Mouse (Mus musculus) embryonic facial prominence, embryonic 15.5 days (tissue): Measurements from ENCODE around the gene Gm49425. TPM values are rescaled to one million over a fixed set of nuclear protein-coding genes. Genes with fewer than 3 reads are reported as not detected.
A peak's percentile ranks its signal among the peaks of the same experiment; 100 is the strongest.

Source experiments
- ATAC-seq: fragments of 200-750 bp; cut with Nextera tagmentation; 2 replicates; pipeline ENCODE4 v1.8.0; 2017; ENCODE audit warnings: low read depth, moderate TSS enrichment; ENCODE audit not compliant: insufficient number of reproducible peaks, low FRiP score, low TSS enrichment
- H3K27ac ChIP-seq: fragments of 300-500 bp; sonication (generic); replicated peaks from 2 replicates; pipeline ENCODE4 v1.5.1; 2015; ENCODE audit warnings: mild to moderate bottlenecking, inconsistent platforms
- H3K27me3 ChIP-seq: fragments of 300-500 bp; sonication (generic); 2 replicates; pipeline ENCODE4 v1.6.1; 2015; ENCODE audit warnings: inconsistent platforms
- H3K36me3 ChIP-seq: fragments of 300-500 bp; sonication (generic); 2 replicates; pipeline ENCODE4 v1.6.1; 2015; ENCODE audit warnings: mild to moderate bottlenecking, inconsistent platforms
- H3K4me1 ChIP-seq: fragments of 300-500 bp; sonication (generic); 2 replicates; pipeline ENCODE4 v1.6.1; 2015; ENCODE audit warnings: inconsistent platforms
- H3K4me2 ChIP-seq: fragments of 300-500 bp; sonication (generic); replicated peaks from 2 replicates; pipeline ENCODE4 v1.6.1; 2015; ENCODE audit warnings: mild to moderate bottlenecking, inconsistent platforms
- H3K4me3 ChIP-seq: fragments of 300-500 bp; sonication (generic); replicated peaks from 2 replicates; pipeline ENCODE4 v1.5.1; 2015; ENCODE audit warnings: mild to moderate bottlenecking, inconsistent platforms
- H3K9ac ChIP-seq: fragments of 300-500 bp; sonication (generic); 2 replicates; pipeline ENCODE4 v1.6.1; 2015; ENCODE audit warnings: inconsistent platforms
- H3K9me3 ChIP-seq: fragments of 300-500 bp; sonication (generic); replicated peaks from 2 replicates; pipeline ENCODE4 v1.6.1; 2016; ENCODE audit warnings: inconsistent platforms
- WGBS: fragments of 180-500 bp; shearing (Covaris S2); methylation state at CpG from one replicate; pipeline ENCODE4 v1.1.7; 2015; 5-methylcytosine and 5-hydroxymethylcytosine counted together
- microRNA-seq: library from miRNA; unstranded; fragments of <30 nt; microRNA quantifications from one replicate; pipeline ENCODE4, GENCODE M21; 2016; ENCODE audit warnings: borderline number of aligned reads
- polyA plus RNA-seq: library from polyadenylated mRNA; unstranded; fragments of >200 nt; fragmentation: Nextera tagmentation; extraction: Ambion mirVana; gene quantifications from 2 replicates; pipeline ENCODE4 v1.2.1, GENCODE M21; 2015

Gm49425 gene
- polyA plus RNA-seq, 1 experiment from 2014 or later = 8.5 TPM

DNA sequence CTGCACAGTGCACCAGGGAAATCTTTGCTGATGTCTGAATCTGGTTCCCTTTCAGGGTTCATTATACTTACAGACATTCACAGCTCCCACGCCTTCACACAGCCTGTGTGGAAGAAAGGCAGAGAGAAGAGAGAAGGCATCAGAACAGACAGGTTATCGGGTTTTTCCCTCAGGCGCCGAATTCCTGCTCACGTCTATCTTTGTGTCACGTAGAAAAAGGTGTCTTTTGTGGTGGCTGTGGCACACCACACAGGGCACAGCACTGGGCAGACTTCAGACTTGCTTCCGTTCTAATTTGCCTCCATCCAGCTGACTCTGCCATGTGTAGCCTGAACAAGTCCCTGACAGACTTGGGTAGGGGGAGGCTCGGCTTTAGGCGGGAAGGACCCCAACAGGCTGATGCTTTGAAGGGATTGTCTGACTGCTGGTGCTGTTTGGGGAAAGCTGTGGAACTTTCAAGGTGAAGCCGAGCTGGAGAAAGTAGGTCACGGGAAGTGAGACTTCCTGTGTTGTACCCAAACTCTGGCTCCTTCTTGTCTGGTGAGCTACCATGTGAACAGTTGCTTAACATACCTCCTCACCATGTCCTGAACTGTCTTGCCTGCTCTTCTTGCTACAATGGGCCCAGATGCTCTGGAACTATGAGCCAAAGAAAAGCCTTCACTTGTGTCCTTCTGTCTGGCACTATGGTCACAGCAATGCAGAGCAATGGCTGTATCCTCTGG, 31.0 kb downstream of the Gm49425 start:
- Histone ChIP-seq H3K9ac (no peak overlapping the region), H3K4me3 (no peak overlapping the region), H3K36me3 (no peaks in the 10 kb centered on the region), H3K4me2 (no peak overlapping the region), H3K9me3 (no peaks in the 10 kb centered on the region), H3K27me3 (no peaks in the 10 kb centered on the region), H3K4me1 (no peaks in the 10 kb centered on the region), H3K27ac (no peak overlapping the region)
- 63% methylated on average over 11 of the region's 11 CpGs for WGBS
- ATAC-seq = no peak

DNA sequence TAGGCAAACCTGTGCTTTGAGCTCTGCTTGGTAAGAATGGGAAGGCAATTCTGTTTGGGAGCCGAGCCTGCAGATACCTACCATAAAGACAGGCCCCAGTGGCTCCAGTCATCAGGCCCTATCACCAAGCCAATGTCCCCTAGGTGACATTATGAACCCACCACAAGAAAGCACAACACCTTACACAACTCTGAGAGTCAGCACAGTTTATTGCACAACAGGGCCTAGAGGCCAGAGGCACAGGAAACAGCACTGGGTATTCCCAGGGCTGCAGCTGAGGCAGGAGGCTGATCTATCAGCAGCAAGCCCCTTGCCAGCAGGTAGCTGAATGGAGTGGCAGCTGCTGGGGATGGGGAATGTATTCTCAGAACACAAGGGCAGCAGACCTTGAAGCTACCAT, 32.1 kb downstream of the Gm49425 start:
- H3K4me2 ChIP-seq = no peak overlapping the region
- no peak overlapping the region for H3K4me3 ChIP-seq
- no peaks in the 10 kb centered on the region for H3K36me3 ChIP-seq
- ATAC-seq = no peak
- 68% methylated on average over 1 of the region's 1 CpGs for WGBS
- H3K9ac ChIP-seq = no peak overlapping the region
- no peaks in the 10 kb centered on the region for H3K4me1 ChIP-seq
- no peak overlapping the region for H3K27ac ChIP-seq
- H3K27me3 ChIP-seq = no peaks in the 10 kb centered on the region
- no peaks in the 10 kb centered on the region for H3K9me3 ChIP-seq

DNA sequence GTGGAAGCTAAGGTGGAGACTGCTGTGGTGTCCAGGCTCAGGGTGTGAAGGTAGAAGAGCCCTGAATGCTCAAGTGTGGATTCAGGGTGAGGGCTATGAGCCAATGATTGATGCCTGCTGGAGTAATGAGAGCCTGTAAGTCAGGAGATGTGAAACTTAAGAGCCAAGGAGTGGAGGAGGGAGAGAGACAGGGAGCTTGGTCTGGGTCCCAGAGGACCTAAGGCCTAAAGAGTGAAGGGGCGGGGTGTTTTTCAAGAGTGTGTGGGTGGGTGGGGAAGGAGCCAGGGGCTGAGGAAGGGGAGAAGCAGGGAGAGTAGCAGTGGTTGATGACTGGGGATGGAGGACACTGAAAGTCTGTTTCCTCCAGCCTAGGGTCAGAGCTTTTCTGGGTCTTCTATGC, 33.4 kb downstream of the Gm49425 start:
- H3K4me3 ChIP-seq = no peak overlapping the region
- H3K27ac ChIP-seq = no peak overlapping the region
- no peak overlapping the region for H3K9ac ChIP-seq
- 60% methylated on average over 1 of the region's 1 CpGs for WGBS
- no peak overlapping the region for H3K4me2 ChIP-seq
- H3K36me3 ChIP-seq = no peaks in the 10 kb centered on the region
- H3K27me3 ChIP-seq = no peaks in the 10 kb centered on the region
- peaks cover 9% of the 10 kb centered on the region for H3K4me1 ChIP-seq
- no peak for ATAC-seq
- H3K9me3 ChIP-seq = no peaks in the 10 kb centered on the region

DNA sequence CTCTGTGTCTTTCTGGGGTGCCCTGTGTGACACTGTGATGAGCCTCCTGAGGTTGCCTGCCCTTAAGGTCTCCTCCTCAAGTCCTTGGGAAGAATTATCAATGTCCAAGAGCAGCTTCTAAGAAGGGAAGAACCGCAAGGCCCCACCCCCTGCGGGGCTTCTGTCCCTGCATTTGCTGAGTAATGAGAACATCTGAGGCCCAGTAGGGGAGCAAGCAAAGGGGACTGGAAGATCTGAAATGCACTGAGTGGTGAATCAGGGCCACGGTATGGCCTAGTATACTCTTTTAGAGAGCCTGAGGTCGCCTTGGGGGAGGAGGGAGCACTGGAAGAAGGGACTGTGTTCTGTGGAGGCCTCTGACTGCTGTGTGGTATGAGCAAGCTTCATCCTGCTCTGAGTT, 35.0 kb downstream of the Gm49425 start:
- Histone ChIP-seq H3K4me2 (no peak overlapping the region), H3K27me3 (0 out of 2 replicates have a peak, but pooled peaks cover 2% of the 10 kb centered on the region), H3K4me1 (peaks cover 9% of the 10 kb centered on the region), H3K36me3 (no peaks in the 10 kb centered on the region), H3K4me3 (no peak overlapping the region), H3K27ac (no peak overlapping the region), H3K9me3 (no peaks in the 10 kb centered on the region), H3K9ac (no peak overlapping the region)
- 31% methylated on average over 4 of the region's 4 CpGs for WGBS
- ATAC-seq = no peak

DNA sequence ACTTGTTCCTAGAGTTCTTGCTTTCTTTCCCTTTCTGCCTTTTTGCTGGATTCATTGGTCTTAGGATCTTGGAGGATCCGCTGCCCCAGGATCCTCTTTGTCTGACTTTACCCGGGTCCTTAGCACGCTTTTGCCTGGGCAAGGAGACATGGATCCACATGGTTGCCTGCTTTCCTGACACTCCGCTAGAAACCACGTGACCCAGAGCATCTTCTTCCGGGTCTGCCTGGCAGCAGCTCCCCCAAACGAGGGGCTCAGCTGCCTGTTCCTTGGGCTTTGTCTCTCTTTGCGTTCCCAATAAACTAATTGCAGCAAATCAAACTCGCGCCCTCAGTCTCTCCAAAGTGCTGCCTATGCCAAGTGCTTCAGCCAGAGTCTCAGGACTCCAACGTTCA, 37.4 kb downstream of the Gm49425 start:
- peak overlapping the region; percentile 31 for H3K4me3 ChIP-seq
- no peak overlapping the region for H3K27ac ChIP-seq
- 33% methylated on average over 11 of the region's 11 CpGs for WGBS
- H3K9ac ChIP-seq = no peak overlapping the region
- H3K36me3 ChIP-seq = no peaks in the 10 kb centered on the region
- no peak for ATAC-seq
- H3K4me2 ChIP-seq = peak overlapping the region; percentile 63
- H3K4me1 ChIP-seq = peaks cover 9% of the 10 kb centered on the region
- no peaks in the 10 kb centered on the region for H3K9me3 ChIP-seq
- 0 out of 2 replicates have a peak, but pooled peaks cover 2% of the 10 kb centered on the region for H3K27me3 ChIP-seq

DNA sequence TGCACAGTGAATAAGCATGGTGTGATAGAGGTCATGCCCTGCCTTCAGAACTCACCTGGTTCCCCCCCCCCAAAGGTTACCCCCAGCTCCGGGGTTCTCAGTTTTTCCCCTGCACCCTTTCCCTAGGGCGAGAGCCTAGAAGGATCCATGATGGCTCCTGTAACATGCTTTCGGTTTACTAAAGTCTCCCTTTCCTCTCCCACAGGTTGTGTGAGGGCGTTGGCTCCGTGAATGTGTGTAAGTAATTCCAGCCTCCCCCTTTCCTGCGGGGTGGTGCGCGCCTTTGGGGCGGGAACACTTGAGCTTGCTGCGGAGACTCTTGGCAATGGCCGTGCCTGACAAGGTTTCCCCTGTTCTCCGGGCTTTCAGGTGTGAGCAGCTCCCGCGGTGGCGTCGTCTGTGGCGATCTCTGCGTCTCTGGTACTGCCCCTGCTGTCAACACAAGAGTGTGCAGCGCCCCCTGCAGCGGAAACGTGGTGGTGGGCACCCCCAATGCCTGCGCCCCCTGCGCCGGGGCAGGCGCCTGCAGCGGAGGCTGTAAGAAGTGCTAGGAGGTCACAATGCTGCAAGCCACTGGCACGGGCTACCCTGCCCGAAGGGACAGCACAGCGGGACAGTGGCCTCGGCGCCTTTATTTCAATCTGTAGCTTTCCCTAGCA, 37.9 kb downstream of the Gm49425 start:
- ATAC-seq = peak; percentile 16; the same call in 1 of the 2 replicates
- 6% methylated on average over 31 of the region's 31 CpGs for WGBS
- H3K9ac ChIP-seq = no peak overlapping the region

DNA sequence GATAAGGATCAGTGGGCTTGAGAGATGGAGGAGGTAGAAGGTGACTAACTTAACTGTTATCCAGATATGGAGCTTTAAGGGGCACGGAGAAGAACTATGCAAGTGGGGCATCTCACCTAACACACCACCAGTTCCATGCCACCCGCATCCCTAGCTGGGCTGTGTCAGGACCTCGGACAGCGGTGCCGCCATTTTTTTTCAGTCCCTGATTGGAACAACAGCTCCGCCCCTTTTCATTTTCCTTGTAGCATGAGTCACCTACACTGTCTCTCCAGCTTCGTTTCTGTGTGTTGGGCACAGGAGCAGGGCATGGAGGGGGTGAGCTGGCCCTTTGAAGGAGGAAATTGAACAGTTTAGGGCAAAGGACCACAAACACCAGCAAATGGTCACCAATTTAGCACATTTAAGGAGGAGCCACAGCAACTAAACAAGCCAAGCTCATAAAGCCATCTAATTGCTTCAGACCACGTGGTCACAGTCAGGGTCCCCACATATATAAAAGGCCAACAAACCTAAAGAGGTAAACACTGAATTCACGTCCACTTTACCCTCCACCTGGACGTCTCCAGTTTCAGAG, 44.0 kb downstream of the Gm49425 start, which contains the start of gene Krt86:
Gene Krt86, plus strand, starts transcription at position 527 of the 577 bp plus-strand sequence.
- Histone ChIP-seq H3K36me3 (no peaks in the 10 kb centered on the region), H3K4me3 (no peak within 1 kb of the TSS), H3K9me3 (no peaks in the 10 kb centered on the region), H3K27ac (no peak within 1 kb of the TSS), H3K9ac (no peak within 1 kb of the TSS), H3K27me3 (0 out of 2 replicates have a peak, but pooled peaks cover 2% of the 10 kb centered on the region), H3K4me1 (no peaks in the 10 kb centered on the region), H3K4me2 (no peak within 1 kb of the TSS)
- no peak for ATAC-seq
- 31% methylated on average over 10 of the region's 10 CpGs for WGBS

More for the DNA sequence above, 37.9 kb downstream of the Gm49425 start:
- Histone ChIP-seq H3K4me1 (peaks cover 9% of the 10 kb centered on the region), H3K27ac (no peak overlapping the region), H3K27me3 (0 out of 2 replicates have a peak, but pooled peaks cover 2% of the 10 kb centered on the region), H3K9me3 (no peaks in the 10 kb centered on the region), H3K4me3 (peak overlapping the region; percentile 31), H3K4me2 (peak overlapping the region; percentile 63), H3K36me3 (no peaks in the 10 kb centered on the region)

DNA sequence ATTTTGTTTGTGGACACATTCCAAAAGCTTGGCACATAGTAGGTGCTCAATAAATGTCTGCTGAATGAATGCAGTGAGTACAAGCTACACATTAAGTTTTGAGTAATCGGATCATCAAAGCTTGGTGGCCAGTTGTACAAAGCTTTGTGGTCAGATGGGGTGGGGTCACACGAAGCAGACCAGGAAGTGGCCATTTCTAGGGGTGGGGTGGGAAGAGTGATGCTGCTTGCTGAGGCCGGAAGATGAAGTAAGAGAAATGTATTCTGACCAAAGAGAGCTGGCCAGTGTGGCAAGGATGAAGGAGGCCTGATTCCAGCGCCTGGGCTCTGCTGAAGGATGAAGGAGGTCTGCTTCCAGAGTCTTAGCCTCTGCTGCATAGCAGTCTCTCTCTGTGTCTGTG, 48.0 kb downstream of the Gm49425 start:
- Histone ChIP-seq H3K4me1 (no peaks in the 10 kb centered on the region), H3K27ac (no peak overlapping the region), H3K9me3 (no peaks in the 10 kb centered on the region), H3K36me3 (no peaks in the 10 kb centered on the region), H3K9ac (no peak overlapping the region), H3K4me2 (no peak overlapping the region), H3K27me3 (no peaks in the 10 kb centered on the region; the same call in 1 of the 2 replicates), H3K4me3 (no peak overlapping the region)
- ATAC-seq = no peak
- 74% methylated on average over 4 of the region's 4 CpGs for WGBS

Small RNA genes lying within 50 kb of the gene (microRNA-seq; reads per million reads assigned to microRNA genes)
- not detected for gene Gm44393

Other genes starting within 250 kb of the Gm49425 start
- 69.9 and 71.9 TPM in 2 replicates for gene Atg101, start 233.0 kb downstream of the Gm49425 start, polyA plus RNA-seq
- 1.3 and 1.5 TPM in 2 replicates for gene 6030408B16Rik, start 224.0 kb downstream of the Gm49425 start, polyA plus RNA-seq
- 26.9 and 33.5 TPM in 2 replicates for gene Krt80, start 147.1 kb downstream of the Gm49425 start, polyA plus RNA-seq
- gene Krt7, start 106.2 kb downstream of the Gm49425 start, polyA plus RNA-seq = 86.5 and 93.4 TPM in 2 replicates
- gene Krt87, start 78.5 kb downstream of the Gm49425 start, polyA plus RNA-seq = 5.5 and 11.0 TPM in 2 replicates
- gene Krt88, start 69.5 kb downstream of the Gm49425 start, polyA plus RNA-seq = not detected in 2 replicates
- gene Krt81, start 53.5 kb downstream of the Gm49425 start, polyA plus RNA-seq = 4.2 and 10.2 TPM in 2 replicates
- gene Krt86, start 43.8 kb downstream of the Gm49425 start, polyA plus RNA-seq = 2.1 and 5.3 TPM in 2 replicates
- 5.6 and 16.5 TPM in 2 replicates for gene Krt83, start 25.7 kb downstream of the Gm49425 start, polyA plus RNA-seq
- 0.07 and 0.28 TPM in 2 replicates for gene Krt84, start 15.6 kb upstream of the Gm49425 start, polyA plus RNA-seq
- 2.1 and 2.8 TPM in 2 replicates for gene Krt82, start 33.4 kb upstream of the Gm49425 start, polyA plus RNA-seq
- 2.4 and 2.6 TPM in 2 replicates for gene Krt90, start 45.7 kb upstream of the Gm49425 start, polyA plus RNA-seq
- gene Krt75, start 56.6 kb upstream of the Gm49425 start, polyA plus RNA-seq = 8.8 and 13.7 TPM in 2 replicates
- gene Gm5414, start 110.9 kb upstream of the Gm49425 start, polyA plus RNA-seq = not detected in 2 replicates
- gene Gm5478, start 130.1 kb upstream of the Gm49425 start, polyA plus RNA-seq = not detected in 2 replicates
- gene Krt6b, start 163.0 kb upstream of the Gm49425 start, polyA plus RNA-seq = 8.2 and 9.1 TPM in 2 replicates
- 310 and 324 TPM in 2 replicates for gene Krt6a, start 177.0 kb upstream of the Gm49425 start, polyA plus RNA-seq
- gene Krt5, start 195.6 kb upstream of the Gm49425 start, polyA plus RNA-seq = 867 and 987 TPM in 2 replicates
- gene Krt71, start 225.8 kb upstream of the Gm49425 start, polyA plus RNA-seq = 101 and 197 TPM in 2 replicates